Mouse (Mus musculus): ENCODE measurements around the gene Pde4b. TPM values are rescaled to one million over a fixed set of nuclear protein-coding genes. Genes with fewer than 3 reads are reported as not detected.
A peak's percentile ranks its signal among the peaks of the same experiment; 100 is the strongest.

Gene Pde4b
- polyA plus RNA-seq, 1 experiment from 2014 or later = 6.8 TPM

DNA sequence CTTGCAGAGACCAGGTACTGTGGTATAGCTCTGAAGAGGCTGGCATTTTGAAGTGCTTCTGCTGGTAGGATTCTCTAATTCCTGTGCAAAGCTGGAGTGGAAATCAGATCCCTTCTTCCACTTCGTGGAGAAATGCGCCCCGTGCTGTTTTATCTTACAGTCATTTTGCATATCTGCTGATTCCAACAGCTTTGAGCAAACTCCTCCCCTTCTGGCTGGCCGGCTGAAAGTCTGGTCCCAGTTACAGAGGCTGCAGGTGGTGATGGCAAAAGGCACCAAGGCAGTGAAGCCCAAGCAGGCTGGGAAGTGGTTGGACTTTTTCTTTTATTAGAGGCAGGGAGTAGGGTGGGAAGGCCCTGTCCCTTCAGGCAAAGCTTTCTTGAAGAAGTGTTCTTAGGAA lies 481.2 kb downstream of the Pde4b start:
- H3K4me2 ChIP-seq (ENCODE audit: low read depth, severe bottlenecking) = peak overlapping the region; percentile 24; the same call in 1 of the 2 replicates
- H3K27me3 ChIP-seq (ENCODE audit: control insufficient read depth, insufficient read depth, low read length) = no peaks in the 10 kb centered on the region
- H3K9me3 ChIP-seq (ENCODE audit: control insufficient read depth, low read length) = no peaks in the 10 kb centered on the region
- H3K27ac ChIP-seq (replicated peaks; ENCODE audit: low read depth, low read length) = no peak overlapping the region
- ATAC-seq (ENCODE audit: insufficient number of reproducible peaks, low FRiP score, low TSS enrichment, low read depth) (no peak), DNase-seq (ENCODE audit: low spot score) (peak; percentile 49)
- 2% methylated on average over 4 of the region's 4 CpGs for WGBS
- H3K9ac ChIP-seq (ENCODE audit: low read length) = no peak overlapping the region
- peaks cover 9% of the 10 kb centered on the region for H3K4me1 ChIP-seq (ENCODE audit: control insufficient read depth, insufficient read depth, low read length)
- H3K4me3 ChIP-seq (ENCODE audit: low read depth, low read length) = no peak overlapping the region
- H3K36me3 ChIP-seq (ENCODE audit: control insufficient read depth, insufficient read depth, low read length) = no peaks in the 10 kb centered on the region

DNA sequence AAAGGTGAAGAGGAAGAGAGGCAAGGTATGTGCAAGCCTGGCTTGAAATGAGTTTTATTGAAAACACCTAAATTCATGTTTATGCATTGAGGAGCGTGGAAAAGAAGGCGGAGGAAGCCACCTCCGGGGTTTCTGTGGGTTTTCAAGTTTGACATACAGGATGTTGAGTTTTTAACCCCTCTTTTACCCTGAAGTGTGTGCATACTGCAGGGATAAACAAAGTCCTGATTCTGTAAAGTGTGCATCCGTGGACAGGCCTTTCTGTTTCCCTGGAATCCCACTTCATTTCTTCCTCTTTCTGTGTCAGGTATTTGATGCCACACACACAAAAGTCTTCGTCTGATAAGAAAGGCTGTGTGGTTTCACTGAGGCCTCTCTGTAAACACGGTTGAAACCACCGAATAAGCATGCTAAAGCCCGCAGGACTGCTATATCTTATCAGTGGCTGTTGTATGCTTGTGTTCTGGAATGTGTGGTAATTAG lies 481.8 kb downstream of the Pde4b start:
- Histone ChIP-seq H3K4me1 (ENCODE audit: control insufficient read depth, insufficient read depth, low read length) (peaks cover 11% of the 10 kb centered on the region), H3K9me3 (ENCODE audit: control insufficient read depth, low read length) (no peaks in the 10 kb centered on the region), H3K4me3 (ENCODE audit: low read depth, low read length) (no peak overlapping the region), H3K27me3 (ENCODE audit: control insufficient read depth, insufficient read depth, low read length) (no peaks in the 10 kb centered on the region), H3K27ac (replicated peaks; ENCODE audit: low read depth, low read length) (no peak overlapping the region), H3K36me3 (ENCODE audit: control insufficient read depth, insufficient read depth, low read length) (no peaks in the 10 kb centered on the region), H3K4me2 (ENCODE audit: low read depth, severe bottlenecking) (peak overlapping the region; percentile 24; the same call in 1 of the 2 replicates), H3K9ac (ENCODE audit: low read length) (no peak overlapping the region)
- DNase-seq (ENCODE audit: low spot score) (peak; percentile 33), ATAC-seq (ENCODE audit: insufficient number of reproducible peaks, low FRiP score, low TSS enrichment, low read depth) (no peak)
- WGBS = 11% methylated on average over 8 of the region's 8 CpGs

DNA sequence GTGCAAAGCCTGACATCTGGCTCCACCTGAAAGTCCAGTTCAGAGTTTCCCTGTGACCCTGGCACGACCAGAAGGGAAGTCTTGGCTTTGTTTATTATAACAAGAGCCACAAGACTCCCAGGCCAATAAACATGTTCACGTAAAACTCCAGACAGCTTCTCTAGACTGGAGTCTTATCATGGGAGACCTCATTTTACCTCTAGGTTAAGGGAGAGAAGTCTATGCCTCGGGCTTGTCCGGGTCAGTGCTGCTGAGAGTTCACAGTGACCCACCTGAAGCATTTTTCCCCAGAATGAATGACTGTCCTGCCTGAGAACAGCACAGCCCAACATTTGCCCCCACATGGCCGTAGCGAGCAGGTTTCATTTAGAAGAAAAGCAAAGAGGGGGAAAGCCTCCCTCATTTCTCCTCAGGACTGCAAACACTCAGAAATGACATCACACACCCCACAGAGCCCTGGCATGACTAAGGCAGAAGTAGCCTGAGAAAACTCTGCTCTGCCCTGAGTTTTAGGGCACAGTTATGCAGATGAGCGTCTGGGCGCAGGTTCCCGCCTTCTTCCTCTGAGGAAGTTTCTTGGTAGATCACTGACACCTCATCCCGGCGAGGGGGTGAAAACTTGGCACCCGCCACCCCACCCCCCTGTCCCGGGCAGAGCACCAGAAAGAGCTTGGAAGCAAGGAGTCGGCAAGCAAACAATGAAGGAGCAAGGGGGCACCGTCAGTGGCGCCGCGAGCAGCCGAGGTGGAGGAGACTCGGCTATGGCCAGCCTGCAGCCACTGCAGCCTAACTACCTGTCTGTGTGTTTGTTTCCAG lies 482.8 kb downstream of the Pde4b start:
- H3K4me2 ChIP-seq (ENCODE audit: low read depth, severe bottlenecking) = peak overlapping the region; percentile 91
- WGBS = under 1% methylated on average over 20 of the region's 20 CpGs
- peak; percentile 71 for DNase-seq (ENCODE audit: low spot score)
- no peaks in the 10 kb centered on the region for H3K27me3 ChIP-seq (ENCODE audit: control insufficient read depth, insufficient read depth, low read length)
- H3K4me1 ChIP-seq (ENCODE audit: control insufficient read depth, insufficient read depth, low read length) = peaks cover 13% of the 10 kb centered on the region
- H3K36me3 ChIP-seq (ENCODE audit: control insufficient read depth, insufficient read depth, low read length) = no peaks in the 10 kb centered on the region
- H3K9ac ChIP-seq (ENCODE audit: low read length) = peak overlapping the region; percentile 67
- ATAC-seq (ENCODE audit: insufficient number of reproducible peaks, low FRiP score, low TSS enrichment, low read depth) = peak; percentile 73
- peak overlapping the region; percentile 51 for H3K4me3 ChIP-seq (ENCODE audit: low read depth, low read length)
- peak overlapping the region; percentile 70 for H3K27ac ChIP-seq (replicated peaks; ENCODE audit: low read depth, low read length)
- H3K9me3 ChIP-seq (ENCODE audit: control insufficient read depth, low read length) = no peaks in the 10 kb centered on the region

DNA sequence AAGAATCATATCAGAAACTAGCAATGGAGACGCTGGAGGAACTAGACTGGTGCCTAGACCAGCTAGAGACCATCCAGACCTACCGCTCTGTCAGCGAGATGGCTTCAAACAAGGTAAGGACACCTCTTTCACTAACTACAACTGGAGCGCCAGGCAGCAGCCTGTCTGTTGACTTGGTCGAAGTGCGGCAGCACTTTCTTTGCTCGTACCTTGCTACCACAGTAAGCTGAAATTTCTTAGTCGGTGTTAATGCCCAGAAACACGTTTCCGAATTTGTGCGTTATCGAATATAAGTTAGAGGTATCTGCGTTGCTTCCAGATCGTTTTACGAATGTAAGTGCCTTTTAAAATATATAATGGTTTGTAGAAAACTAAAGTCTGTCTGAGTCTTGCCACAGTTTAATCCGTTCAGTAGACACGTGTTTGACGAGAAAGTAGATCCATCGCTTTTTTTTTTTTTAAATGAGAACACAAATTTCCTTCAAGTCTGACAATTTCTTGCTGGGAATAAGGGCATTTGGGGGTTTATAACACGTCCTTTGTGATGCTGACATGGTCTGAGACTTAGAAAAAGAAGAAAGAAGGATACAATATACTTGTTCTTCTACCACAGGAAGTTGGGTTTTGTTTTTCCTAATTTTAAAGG lies 483.5 kb downstream of the Pde4b start:
- H3K4me3 ChIP-seq (ENCODE audit: low read depth, low read length) = peak overlapping the region; percentile 51
- no peaks in the 10 kb centered on the region for H3K27me3 ChIP-seq (ENCODE audit: control insufficient read depth, insufficient read depth, low read length)
- H3K36me3 ChIP-seq (ENCODE audit: control insufficient read depth, insufficient read depth, low read length) = no peaks in the 10 kb centered on the region
- H3K9me3 ChIP-seq (ENCODE audit: control insufficient read depth, low read length) = no peaks in the 10 kb centered on the region
- peak overlapping the region; percentile 91 for H3K4me2 ChIP-seq (ENCODE audit: low read depth, severe bottlenecking)
- no peak for ATAC-seq (ENCODE audit: insufficient number of reproducible peaks, low FRiP score, low TSS enrichment, low read depth)
- WGBS = 2% methylated on average over 20 of the region's 20 CpGs
- H3K9ac ChIP-seq (ENCODE audit: low read length) = peak overlapping the region; percentile 67
- peaks cover 13% of the 10 kb centered on the region for H3K4me1 ChIP-seq (ENCODE audit: control insufficient read depth, insufficient read depth, low read length)
- peak overlapping the region; percentile 70 for H3K27ac ChIP-seq (replicated peaks; ENCODE audit: low read depth, low read length)
- no peak for DNase-seq (ENCODE audit: low spot score)

DNA sequence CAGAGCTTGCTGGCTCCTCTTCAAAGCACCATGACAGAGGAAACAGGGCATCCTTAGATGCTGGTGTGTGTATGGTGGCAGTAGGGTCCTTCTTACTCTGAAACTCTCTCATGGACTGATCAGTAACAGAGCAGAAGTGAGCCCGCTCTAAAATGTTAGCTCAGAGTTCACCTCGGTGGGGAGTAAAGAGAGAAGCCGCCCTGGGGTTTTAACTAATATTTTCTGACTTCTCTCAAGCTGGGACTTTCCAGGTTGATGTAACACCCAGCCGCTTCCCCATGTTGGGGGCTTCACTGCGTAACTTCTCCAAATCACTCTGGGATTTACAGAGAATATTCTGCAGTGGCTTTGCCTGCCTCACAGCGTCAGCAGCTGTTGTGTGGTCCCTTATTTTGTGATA lies 484.7 kb downstream of the Pde4b start:
- H3K4me1 ChIP-seq (ENCODE audit: control insufficient read depth, insufficient read depth, low read length) = peaks cover 13% of the 10 kb centered on the region

DNA sequence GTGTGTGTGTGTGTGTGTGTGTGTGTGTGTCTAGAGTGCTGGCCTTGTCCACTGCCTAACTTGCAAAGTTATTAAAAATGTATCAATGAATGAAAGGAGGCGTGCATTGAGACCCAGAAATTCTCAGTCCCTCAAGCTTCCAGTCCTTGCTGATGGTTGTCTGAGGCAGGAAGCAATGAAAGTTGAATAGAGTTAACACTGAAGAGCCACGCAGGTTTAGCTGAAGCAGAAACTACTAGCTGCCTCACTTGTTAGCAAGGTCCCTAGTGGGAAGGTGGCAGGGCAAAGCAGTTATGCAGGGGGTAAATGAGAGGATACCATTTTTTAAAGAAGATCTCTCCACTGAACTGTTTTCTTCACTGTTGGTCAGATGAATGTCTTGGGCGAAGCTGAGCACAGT lies 485.2 kb downstream of the Pde4b start:
- WGBS = 70% methylated on average over 3 of the region's 3 CpGs
- Histone ChIP-seq H3K27ac (replicated peaks; ENCODE audit: low read depth, low read length) (no peak overlapping the region), H3K27me3 (ENCODE audit: control insufficient read depth, insufficient read depth, low read length) (no peaks in the 10 kb centered on the region), H3K4me1 (ENCODE audit: control insufficient read depth, insufficient read depth, low read length) (peaks cover 13% of the 10 kb centered on the region), H3K4me2 (ENCODE audit: low read depth, severe bottlenecking) (no peak overlapping the region), H3K9ac (ENCODE audit: low read length) (no peak overlapping the region), H3K36me3 (ENCODE audit: control insufficient read depth, insufficient read depth, low read length) (no peaks in the 10 kb centered on the region), H3K9me3 (ENCODE audit: control insufficient read depth, low read length) (no peaks in the 10 kb centered on the region), H3K4me3 (ENCODE audit: low read depth, low read length) (no peak overlapping the region)
- ATAC-seq (ENCODE audit: insufficient number of reproducible peaks, low FRiP score, low TSS enrichment, low read depth) = no peak
- DNase-seq (ENCODE audit: low spot score) = no peak

More for the DNA sequence above, 484.7 kb downstream of the Pde4b start:
- no peak for DNase-seq (ENCODE audit: low spot score)
- 66% methylated on average over 6 of the region's 6 CpGs for WGBS
- H3K4me3 ChIP-seq (ENCODE audit: low read depth, low read length) = no peak overlapping the region
- no peak for ATAC-seq (ENCODE audit: insufficient number of reproducible peaks, low FRiP score, low TSS enrichment, low read depth)
- H3K36me3 ChIP-seq (ENCODE audit: control insufficient read depth, insufficient read depth, low read length) = no peaks in the 10 kb centered on the region
- no peaks in the 10 kb centered on the region for H3K9me3 ChIP-seq (ENCODE audit: control insufficient read depth, low read length)
- peak overlapping the region; percentile 13; the same call in 1 of the 2 replicates for H3K4me2 ChIP-seq (ENCODE audit: low read depth, severe bottlenecking)
- H3K27me3 ChIP-seq (ENCODE audit: control insufficient read depth, insufficient read depth, low read length) = no peaks in the 10 kb centered on the region
- H3K27ac ChIP-seq (replicated peaks; ENCODE audit: low read depth, low read length) = no peak overlapping the region
- H3K9ac ChIP-seq (ENCODE audit: low read length) = no peak overlapping the region

DNA sequence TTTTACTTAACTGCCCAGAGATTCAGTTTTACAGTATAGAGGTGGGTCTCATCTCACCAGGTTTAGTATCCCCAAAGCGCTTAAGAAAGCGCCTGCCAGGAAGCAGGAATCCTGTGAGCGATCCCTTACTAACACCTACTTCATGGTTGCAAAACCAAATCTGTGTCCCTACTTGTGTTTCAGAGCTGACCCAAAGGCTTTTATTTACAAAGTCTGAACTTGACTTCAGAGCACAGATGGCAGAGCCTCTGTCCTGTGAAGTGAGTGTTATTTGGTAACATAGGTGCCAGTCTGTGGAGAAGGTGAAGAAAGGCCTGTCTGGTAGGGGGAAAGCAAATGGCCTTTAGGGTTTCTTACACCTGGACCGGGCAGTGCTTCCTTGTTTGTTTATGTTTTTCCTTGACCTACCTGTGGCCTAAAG lies 486.0 kb downstream of the Pde4b start:
- H3K4me1 ChIP-seq (ENCODE audit: control insufficient read depth, insufficient read depth, low read length) = peaks cover 12% of the 10 kb centered on the region
- H3K36me3 ChIP-seq (ENCODE audit: control insufficient read depth, insufficient read depth, low read length) = no peaks in the 10 kb centered on the region
- no peaks in the 10 kb centered on the region for H3K9me3 ChIP-seq (ENCODE audit: control insufficient read depth, low read length)
- no peak overlapping the region for H3K9ac ChIP-seq (ENCODE audit: low read length)
- no peak overlapping the region for H3K4me2 ChIP-seq (ENCODE audit: low read depth, severe bottlenecking)
- no peaks in the 10 kb centered on the region for H3K27me3 ChIP-seq (ENCODE audit: control insufficient read depth, insufficient read depth, low read length)
- WGBS = 66% methylated on average over 4 of the region's 4 CpGs
- no peak overlapping the region for H3K4me3 ChIP-seq (ENCODE audit: low read depth, low read length)
- ATAC-seq (ENCODE audit: insufficient number of reproducible peaks, low FRiP score, low TSS enrichment, low read depth) = no peak
- no peak overlapping the region for H3K27ac ChIP-seq (replicated peaks; ENCODE audit: low read depth, low read length)
- DNase-seq (ENCODE audit: low spot score) = no peak

DNA sequence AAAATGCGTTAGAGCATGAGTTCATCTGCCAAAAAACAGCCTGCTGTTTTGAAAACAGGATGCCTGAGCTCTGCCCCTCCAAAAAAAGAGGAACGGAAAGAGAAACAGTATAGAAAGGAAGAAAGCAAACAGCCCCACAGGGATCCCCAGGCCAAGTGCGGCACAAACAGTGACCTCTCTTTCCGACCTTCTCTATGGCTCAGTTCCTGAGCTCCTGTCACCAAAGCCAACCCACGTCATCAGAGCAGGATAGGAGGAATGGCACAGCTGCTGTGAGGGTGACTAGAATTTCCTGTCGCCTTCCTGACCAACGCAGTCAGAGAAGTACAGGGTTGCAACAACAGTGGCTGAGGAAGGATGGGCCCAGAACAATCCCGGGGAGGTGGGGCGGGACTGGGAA lies 486.9 kb downstream of the Pde4b start:
- DNase-seq (ENCODE audit: low spot score) (no peak), ATAC-seq (ENCODE audit: insufficient number of reproducible peaks, low FRiP score, low TSS enrichment, low read depth) (no peak)
- Histone ChIP-seq H3K27me3 (ENCODE audit: control insufficient read depth, insufficient read depth, low read length) (no peaks in the 10 kb centered on the region), H3K9me3 (ENCODE audit: control insufficient read depth, low read length) (no peaks in the 10 kb centered on the region), H3K36me3 (ENCODE audit: control insufficient read depth, insufficient read depth, low read length) (no peaks in the 10 kb centered on the region), H3K27ac (replicated peaks; ENCODE audit: low read depth, low read length) (no peak overlapping the region), H3K4me3 (ENCODE audit: low read depth, low read length) (no peak overlapping the region), H3K4me1 (ENCODE audit: control insufficient read depth, insufficient read depth, low read length) (peaks cover 7% of the 10 kb centered on the region), H3K4me2 (ENCODE audit: low read depth, severe bottlenecking) (no peak overlapping the region), H3K9ac (ENCODE audit: low read length) (no peak overlapping the region)
- 56% methylated on average over 9 of the region's 9 CpGs for WGBS
